Mouse (Mus musculus): ENCODE data around the gene Fbxo44.

- TF ChIP-seq CTCF (IDR thresholded peaks at IDR 0.05; ENCODE audit: control insufficient read depth, insufficient read depth, low read length), result no peak
- no peak for TF ChIP-seq POLR2A (IDR thresholded peaks at IDR 0.05; ENCODE audit: borderline replicate concordance, control insufficient read depth, low read depth, low read length)
Measured at GRCm38 (mm10) chr4:148134988-148135387, 25.3 kb downstream of the Fbxo44 start.

Measured in bone marrow, adult 2 months (tissue).